Mouse (Mus musculus) lung, embryonic 14.5 days (tissue): ENCODE results near the gene 4931409K22Rik. TPM values are rescaled to one million over a fixed set of nuclear protein-coding genes. Genes with fewer than 3 reads are reported as not detected.

Experiments
- ATAC-seq: fragments of 200-750 bp; cut with Nextera tagmentation; 2 replicates; pipeline ENCODE4 v1.8.0; 2017; ENCODE audit warnings: mild to moderate bottlenecking, moderate TSS enrichment, moderate library complexity; ENCODE audit not compliant: insufficient read depth
- DNase-seq: peaks from one replicate; pipeline ENCODE4 v3.0.0-alpha.2; 2015
- H3K27ac ChIP-seq: fragments of 300-500 bp; sonication (generic); 2 replicates; pipeline ENCODE4 v1.5.1; 2014; ENCODE audit warnings: low read depth, mild to moderate bottlenecking, moderate library complexity
- H3K27me3 ChIP-seq: fragments of 300-500 bp; sonication (generic); 2 replicates; pipeline ENCODE4 v1.6.1; 2014; ENCODE audit warnings: low read length, control low read depth; ENCODE audit not compliant: insufficient read depth
- H3K36me3 ChIP-seq: fragments of 300-500 bp; sonication (generic); 2 replicates; pipeline ENCODE4 v1.6.1; 2014; ENCODE audit warnings: control low read depth; ENCODE audit not compliant: insufficient read depth
- H3K4me1 ChIP-seq: fragments of 300-500 bp; sonication (generic); 2 replicates; pipeline ENCODE4 v1.6.1; 2014; ENCODE audit warnings: antibody characterized with exemption, control low read depth; ENCODE audit not compliant: insufficient read depth
- H3K4me2 ChIP-seq: fragments of 300-500 bp; sonication (generic); 2 replicates; pipeline ENCODE4 v1.6.1; 2014; ENCODE audit warnings: mild to moderate bottlenecking
- H3K4me3 ChIP-seq: fragments of 300-500 bp; sonication (generic); 2 replicates; pipeline ENCODE4 v1.5.1; 2014; ENCODE audit warnings: low read depth, low read length
- H3K9ac ChIP-seq: fragments of 300-500 bp; sonication (generic); 2 replicates; pipeline ENCODE4 v1.6.1; 2014
- H3K9me3 ChIP-seq: fragments of 300-500 bp; sonication (generic); 2 replicates; pipeline ENCODE4 v1.6.1; 2016; ENCODE audit warnings: low read depth, low read length, control low read depth
- CTCF ChIP-seq: IDR thresholded peaks from 2 replicates; pipeline ENCODE4 v1.5.1; 2016; ENCODE audit warnings: antibody characterized with exemption, low read depth
- WGBS: fragments of 180-500 bp; shearing (Covaris S2); extraction: QIAGEN DNeasy Blood & Tissue Kit; methylation state at CpG from one replicate; pipeline ENCODE4 v1.1.7; 2014; 5-methylcytosine and 5-hydroxymethylcytosine counted together
- polyA plus RNA-seq: library from polyadenylated mRNA; unstranded; fragments of >200 nt; fragmentation: Nextera tagmentation; extraction: Ambion mirVana; gene quantifications from 2 replicates; pipeline ENCODE4 v1.2.1, GENCODE M21; 2014

Gene 4931409K22Rik
- not detected in 2 replicates for polyA plus RNA-seq

GRCm38 (mm10) chr5:24556709-24557108 is at the start of gene 4931409K22Rik:
Gene 4931409K22Rik (minus strand): TSS chr5:24556809.
- no peaks in the 10 kb centered on the region; the same call in 1 of the 2 replicates for H3K9me3 ChIP-seq
- no peak for ATAC-seq
- H3K27me3 ChIP-seq = no peaks in the 10 kb centered on the region
- 64% methylated on average over 2 of the region's 2 CpGs for WGBS
- H3K4me2 ChIP-seq = no peak within 1 kb of the TSS
- no peaks in the 10 kb centered on the region for H3K36me3 ChIP-seq
- H3K4me1 ChIP-seq = no peaks in the 10 kb centered on the region
- no peak within 1 kb of the TSS for H3K9ac ChIP-seq
- no peak within 1 kb of the TSS for H3K27ac ChIP-seq
- H3K4me3 ChIP-seq = no peak within 1 kb of the TSS
- no peak for DNase-seq
- no peak for TF ChIP-seq CTCF

GRCm38 (mm10) chr5:24605980-24606665 is 49.5 kb upstream of the 4931409K22Rik start:
- Histone ChIP-seq H3K9ac (peak overlapping the region; percentile 69), H3K27me3 (no peaks in the 10 kb centered on the region), H3K36me3 (no peaks in the 10 kb centered on the region), H3K4me1 (peaks cover 25% of the 10 kb centered on the region), H3K4me2 (peak overlapping the region; percentile 94), H3K4me3 (peak overlapping the region; percentile 11; the same call in 1 of the 2 replicates), H3K9me3 (no peaks in the 10 kb centered on the region), H3K27ac (peak overlapping the region; percentile 78)
- 18% methylated on average over 14 of the region's 14 CpGs for WGBS
- no peak for ATAC-seq
- TF ChIP-seq CTCF = no peak
- no peak for DNase-seq

GRCm38 (mm10) chr5:24605321-24605979 is 48.8 kb upstream of the 4931409K22Rik start:
- peak overlapping the region; percentile 100 for H3K27ac ChIP-seq
- H3K4me3 ChIP-seq = peak overlapping the region; percentile 60
- TF ChIP-seq CTCF = no peak
- no peaks in the 10 kb centered on the region for H3K36me3 ChIP-seq
- no peaks in the 10 kb centered on the region for H3K9me3 ChIP-seq
- ATAC-seq (no peak), DNase-seq (peak; percentile 42)
- H3K4me2 ChIP-seq = peak overlapping the region; percentile 94
- peak overlapping the region; percentile 69 for H3K9ac ChIP-seq
- WGBS = 8% methylated on average over 6 of the region's 6 CpGs
- no peaks in the 10 kb centered on the region for H3K27me3 ChIP-seq
- H3K4me1 ChIP-seq = peaks cover 32% of the 10 kb centered on the region

- TF ChIP-seq CTCF = peak; percentile 50
- Histone ChIP-seq H3K36me3 (no peaks in the 10 kb centered on the region), H3K27me3 (no peaks in the 10 kb centered on the region), H3K27ac (peak overlapping the region; percentile 100), H3K9me3 (no peaks in the 10 kb centered on the region), H3K4me2 (peak overlapping the region; percentile 94), H3K4me1 (peaks cover 33% of the 10 kb centered on the region), H3K9ac (peak overlapping the region; percentile 69), H3K4me3 (peak overlapping the region; percentile 60)
- DNase-seq (peak; percentile 93), ATAC-seq (peak; percentile 68)
- WGBS = under 1% methylated on average over 45 of the region's 46 CpGs
Observed at GRCm38 (mm10) chr5:24604656-24605100, 48.1 kb upstream of the 4931409K22Rik start.

GRCm38 (mm10) chr5:24604080-24604655 is 47.6 kb upstream of the 4931409K22Rik start:
- no peaks in the 10 kb centered on the region for H3K36me3 ChIP-seq
- peak overlapping the region; percentile 60 for H3K4me3 ChIP-seq
- TF ChIP-seq CTCF = no peak
- peaks cover 4% of the 10 kb centered on the region; the same call in 1 of the 2 replicates for H3K27me3 ChIP-seq
- no peaks in the 10 kb centered on the region for H3K9me3 ChIP-seq
- H3K9ac ChIP-seq = peak overlapping the region; percentile 69
- ATAC-seq = no peak
- peak overlapping the region; percentile 94 for H3K4me2 ChIP-seq
- WGBS = 15% methylated on average over 12 of the region's 12 CpGs
- no peak for DNase-seq
- H3K4me1 ChIP-seq = peaks cover 33% of the 10 kb centered on the region
- peak overlapping the region; percentile 100 for H3K27ac ChIP-seq

GRCm38 (mm10) chr5:24603431-24604010 is 46.9 kb upstream of the 4931409K22Rik start:
- H3K9ac ChIP-seq = peak overlapping the region; percentile 69; the same call in 1 of the 2 replicates
- ATAC-seq (no peak), DNase-seq (no peak)
- no peak for TF ChIP-seq CTCF
- H3K36me3 ChIP-seq = no peaks in the 10 kb centered on the region
- peaks cover 33% of the 10 kb centered on the region for H3K4me1 ChIP-seq
- peak overlapping the region; percentile 94 for H3K4me2 ChIP-seq
- WGBS = 55% methylated on average over 8 of the region's 8 CpGs
- H3K27ac ChIP-seq = peak overlapping the region; percentile 100
- peaks cover 6% of the 10 kb centered on the region; the same call in 1 of the 2 replicates for H3K27me3 ChIP-seq
- no peaks in the 10 kb centered on the region for H3K9me3 ChIP-seq
- H3K4me3 ChIP-seq = peak overlapping the region; percentile 73
